Mouse (Mus musculus) CH12.LX (cell line): ENCODE data around the gene Ezh1. TPM values are rescaled to one million over a fixed set of nuclear protein-coding genes. Genes with fewer than 3 reads are reported as not detected.

ENCODE experiments used
- DNase-seq: peaks from one replicate; pipeline ENCODE4 v3.0.0-alpha.2; 2013; ENCODE audit errors: extremely low read depth
- H3K27ac ChIP-seq: 2 replicates; pipeline ENCODE4 v1.5.1; 2012; ENCODE audit warnings: low read depth, mild to moderate bottlenecking, control low read depth, moderate library complexity; ENCODE audit not compliant: insufficient read depth
- H3K27me3 ChIP-seq: replicated peaks from 2 replicates; pipeline ENCODE3; 2012; ENCODE audit warnings: inconsistent platforms
- H3K36me3 ChIP-seq, 2 experiments: replicated peaks in 1 of 2; 2 replicates each; pipeline versions ENCODE3 to v1.6.1; 2012; ENCODE audit warnings: inconsistent platforms in 1 of 2, low read length in 1 of 2, mild to moderate bottlenecking in 1 of 2, mixed read lengths in 1 of 2, moderate library complexity in 1 of 2; ENCODE audit not compliant: control insufficient read depth in 1 of 2, insufficient read depth in 1 of 2
- H3K4me1 ChIP-seq, 2 experiments: 2 replicates each; pipeline ENCODE4 v1.6.1; 2012; ENCODE audit warnings: inconsistent platforms in 1 of 2, moderate library complexity in 1 of 2; ENCODE audit not compliant: insufficient read depth in 2 of 2, control insufficient read depth in 1 of 2
- H3K4me2 ChIP-seq: 2 replicates; pipeline ENCODE4 v1.6.1; 2012; ENCODE audit warnings: low read depth, mild to moderate bottlenecking, control low read depth; ENCODE audit not compliant: poor library complexity, insufficient read depth, severe bottlenecking
- H3K4me3 ChIP-seq, 3 experiments: fragments of 150-350 bp in 1 of 3; sonication (generic) in 1 of 3; replicated peaks in 1 of 3; 2 replicates each; pipeline versions ENCODE3 to v1.5.1; 2011 to 2012; ENCODE audit warnings: low read depth in 2 of 3, low read length in 2 of 3, mild to moderate bottlenecking in 2 of 3, moderate library complexity in 2 of 3, control low read depth in 1 of 3, improper control_type of control experiment in 1 of 3, inconsistent platforms in 1 of 3, mixed read lengths in 1 of 3; ENCODE audit not compliant: poor library complexity in 1 of 3
- H3K79me2 ChIP-seq: replicated peaks from 2 replicates; pipeline ENCODE4 v1.6.1; 2012; ENCODE audit warnings: mild to moderate bottlenecking, moderate library complexity; ENCODE audit not compliant: control insufficient read depth, poor library complexity, insufficient read depth, severe bottlenecking; ENCODE audit errors: extremely low read depth
- H3K9ac ChIP-seq: 2 replicates; pipeline ENCODE4 v1.6.1; 2012; ENCODE audit warnings: low read depth, mild to moderate bottlenecking, control low read depth, moderate library complexity; ENCODE audit not compliant: insufficient read depth
- H3K9me3 ChIP-seq: replicated peaks from 2 replicates; pipeline ENCODE3; 2012; ENCODE audit warnings: low read length, inconsistent platforms, mixed read lengths
- ELF1 ChIP-seq: IDR thresholded peaks from 2 replicates; pipeline ENCODE4 v1.6.1; 2014; ENCODE audit warnings: low read depth, mild to moderate bottlenecking, inconsistent platforms, low read length, improper control_type of control experiment
- EP300 ChIP-seq: IDR thresholded peaks from 2 replicates; pipeline ENCODE4 v1.6.1; 2011; ENCODE audit warnings: low read length, improper control_type of control experiment
- ETS1 ChIP-seq: conservative IDR thresholded peaks from 2 replicates; pipeline ENCODE4 v1.6.1; 2012; ENCODE audit warnings: low read depth, mild to moderate bottlenecking, inconsistent platforms, low read length, improper control_type of control experiment, moderate library complexity
- JUND ChIP-seq: conservative IDR thresholded peaks from 2 replicates; pipeline ENCODE4 v1.6.1; 2011; ENCODE audit warnings: low read depth, low read length, improper control_type of control experiment
- KAT2A ChIP-seq: IDR thresholded peaks from 2 replicates; pipeline ENCODE4 v1.6.1; 2012; ENCODE audit warnings: low read length, improper control_type of control experiment, inconsistent platforms; ENCODE audit not compliant: insufficient replicate concordance
- MAFK ChIP-seq: IDR thresholded peaks from 2 replicates; pipeline ENCODE4 v1.6.1; 2011; ENCODE audit warnings: low read length, improper control_type of control experiment; ENCODE audit not compliant: insufficient replicate concordance
- MAX ChIP-seq: IDR thresholded peaks from 2 replicates; pipeline ENCODE4 v1.6.1; 2011; ENCODE audit warnings: low read length, improper control_type of control experiment
- MAZ ChIP-seq: IDR thresholded peaks from 2 replicates; pipeline ENCODE4 v1.6.1; 2012; ENCODE audit warnings: low read depth, mild to moderate bottlenecking, inconsistent platforms, low read length, improper control_type of control experiment, moderate library complexity
- MEF2A ChIP-seq: IDR thresholded peaks from 2 replicates; pipeline ENCODE4 v1.6.1; 2014; ENCODE audit warnings: low read depth, mild to moderate bottlenecking, inconsistent platforms, low read length, improper control_type of control experiment, borderline replicate concordance
- MYC ChIP-seq: IDR thresholded peaks from 2 replicates; pipeline ENCODE4 v1.6.1; 2011; ENCODE audit warnings: low read depth, mild to moderate bottlenecking, improper control_type of control experiment, low read length
- NELFE ChIP-seq: IDR thresholded peaks from 2 replicates; pipeline ENCODE4 v1.6.1; 2011; ENCODE audit warnings: low read depth, low read length, improper control_type of control experiment
- NRF1 ChIP-seq: IDR thresholded peaks from 2 replicates; pipeline ENCODE4 v1.6.1; 2014; ENCODE audit warnings: low read depth, mild to moderate bottlenecking, inconsistent platforms, low read length, improper control_type of control experiment, moderate library complexity
- POLR2A ChIP-seq: IDR thresholded peaks from 2 replicates; pipeline ENCODE4 v1.6.1; 2011; ENCODE audit warnings: low read depth, mild to moderate bottlenecking, improper control_type of control experiment, low read length
- POLR2AphosphoS2 ChIP-seq: IDR thresholded peaks from 2 replicates; pipeline ENCODE4 v1.6.1; 2011; ENCODE audit warnings: low read depth, low read length, improper control_type of control experiment
- RAD21 ChIP-seq: IDR thresholded peaks from 2 replicates; pipeline ENCODE4 v1.6.1; 2011; ENCODE audit warnings: low read depth, mild to moderate bottlenecking, low read length, improper control_type of control experiment, moderate library complexity
- RCOR1 ChIP-seq: conservative IDR thresholded peaks from 2 replicates; pipeline ENCODE4 v1.6.1; 2012; ENCODE audit warnings: low read depth, mild to moderate bottlenecking, inconsistent platforms, low read length, improper control_type of control experiment
- SMC3 ChIP-seq: IDR thresholded peaks from 2 replicates; pipeline ENCODE4 v1.6.1; 2011; ENCODE audit warnings: low read depth, low read length, improper control_type of control experiment
- TBP ChIP-seq: conservative IDR thresholded peaks from 2 replicates; pipeline ENCODE4 v1.6.1; 2011; ENCODE audit warnings: low read depth, low read length, improper control_type of control experiment
- TCF12 ChIP-seq: IDR thresholded peaks from 2 replicates; pipeline ENCODE4 v1.6.1; 2014; ENCODE audit warnings: low read depth, mild to moderate bottlenecking, inconsistent platforms, low read length, improper control_type of control experiment
- UBTF ChIP-seq: IDR thresholded peaks from 2 replicates; pipeline ENCODE4 v1.6.1; 2012; ENCODE audit warnings: low read depth, mild to moderate bottlenecking, inconsistent platforms, low read length, improper control_type of control experiment, moderate library complexity
- ZC3H11A ChIP-seq: IDR thresholded peaks from 2 replicates; pipeline ENCODE4 v1.6.1; 2012; ENCODE audit warnings: low read depth, mild to moderate bottlenecking, inconsistent platforms, low read length, improper control_type of control experiment
- ZMIZ1 ChIP-seq: IDR thresholded peaks from 2 replicates; pipeline ENCODE4 v1.6.1; 2012; ENCODE audit warnings: low read depth, mild to moderate bottlenecking, inconsistent platforms, low read length, improper control_type of control experiment
- dilution Hi-C: fragments of 300-500 bp; cut with MboI; formaldehyde crosslinking; loops from 2 replicates; pipeline ENCODE4 v1.14.3; 2020; ENCODE audit warnings: low sequenced_read_pairs; ENCODE audit not compliant: extremely low pct_unique_long_range_greater_than_20kb, extremely low pct_ligation_motif_present
- in situ Hi-C: fragments of 300-500 bp; cut with MboI; formaldehyde crosslinking; loops from 3 replicates; pipeline ENCODE4 v1.14.3; 2019; ENCODE audit warnings: low sequenced_read_pairs, low pct_ligation_motif_present, low pct_unique_long_range_greater_than_20kb, mixed read lengths
- polyA plus RNA-seq: library from polyadenylated mRNA; unstranded; fragments of >175 nt; gene quantifications from 2 replicates; pipeline ENCODE4 v1.2.1, GENCODE M21; 2012; ENCODE audit warnings: low read depth; ENCODE audit not compliant: insufficient read length
- total RNA-seq, 2 experiments: library from RNA; depleted of rRNA; stranded (reverse); fragments of 300-350 nt in 1 of 2; fragments of >200 nt in 1 of 2; gene quantifications; 2 replicates each; pipeline ENCODE4 v1.2.3; 2012 to 2014

Ezh1 gene
- total and polyA plus RNA-seq, 3 experiments: 8.7 to 15.3 (median 12.1) TPM

- Histone ChIP-seq H3K79me2 (no peaks in the 10 kb centered on the region), H3K9me3 (no peaks in the 10 kb centered on the region), H3K27ac (no peak overlapping the region), H3K4me3 (no peak overlapping the region), H3K36me3 (peaks cover 68 to 85% of the 10 kb centered on the region in 2 experiments), H3K9ac (no peak overlapping the region), H3K4me1 (peaks cover 0 to 2% of the 10 kb centered on the region in 2 experiments; a peak in 1 of 4 replicates), H3K27me3 (no peaks in the 10 kb centered on the region), H3K4me2 (no peak overlapping the region)
- no peak for DNase-seq
- dilution Hi-C loops: no loop called here
- in situ Hi-C loops: no loop called here
- TF ChIP-seq TCF12 (no peak), MAZ (no peak), KAT2A (no peak), POLR2A (no peak), ZC3H11A (no peak)
Measured at GRCm38 (mm10) chr11:101163476-101164350, 62.5 kb downstream of the Ezh1 start.

GRCm38 (mm10) chr11:101162772-101163171, 63.5 kb downstream of the Ezh1 start:
- peaks cover 0 to under 1% of the 10 kb centered on the region in 2 experiments; a peak in 1 of 4 replicates for H3K4me1 ChIP-seq
- no peak overlapping the region for H3K4me3 ChIP-seq
- dilution Hi-C loops: no loop called here
- no peaks in the 10 kb centered on the region for H3K9me3 ChIP-seq
- H3K79me2 ChIP-seq: no peaks in the 10 kb centered on the region
- no peak overlapping the region for H3K27ac ChIP-seq
- no peaks in the 10 kb centered on the region for H3K27me3 ChIP-seq
- peaks cover 65 to 88% of the 10 kb centered on the region in 2 experiments for H3K36me3 ChIP-seq
- DNase-seq: no peak
- in situ Hi-C loops: no loop called here
- no peak overlapping the region for H3K4me2 ChIP-seq
- H3K9ac ChIP-seq: no peak overlapping the region
- no peak for TF ChIP-seq NRF1
- no peak for TF ChIP-seq RAD21
- no peak for TF ChIP-seq ZMIZ1
- no peak for TF ChIP-seq MEF2A
- TF ChIP-seq ETS1: no peak
- no peak for TF ChIP-seq NELFE
- TF ChIP-seq EP300: no peak
- no peak for TF ChIP-seq TBP
- TF ChIP-seq MAZ: no peak
- TF ChIP-seq SMC3: no peak
- no peak for TF ChIP-seq RCOR1
- TF ChIP-seq MAX: no peak
- no peak for TF ChIP-seq POLR2AphosphoS2
- no peak for TF ChIP-seq UBTF
- no peak for TF ChIP-seq MAFK
- no peak for TF ChIP-seq ELF1
- TF ChIP-seq JUND: no peak
- TF ChIP-seq ZC3H11A: no peak
- TF ChIP-seq MYC: no peak
